Mouse (Mus musculus) megakaryocyte, embryonic 14.5 days (primary cell): ENCODE measurements around the gene 2410004B18Rik. TPM values are rescaled to one million over a fixed set of nuclear protein-coding genes. Genes with fewer than 3 reads are reported as not detected.

Source experiments
- H3K27me3 ChIP-seq: replicated peaks from 2 replicates; pipeline ENCODE3; 2012; ENCODE audit warnings: inconsistent platforms
- H3K36me3 ChIP-seq: replicated peaks from 2 replicates; pipeline ENCODE3; 2012; ENCODE audit warnings: low read length, inconsistent platforms, mixed read lengths
- H3K4me1 ChIP-seq: 2 replicates; pipeline ENCODE4 v1.6.1; 2012; ENCODE audit warnings: inconsistent platforms
- H3K4me3 ChIP-seq: replicated peaks from 2 replicates; pipeline ENCODE3; 2012; ENCODE audit warnings: moderate library complexity, mild to moderate bottlenecking, inconsistent platforms
- H3K9me3 ChIP-seq: 2 replicates; pipeline ENCODE4 v1.6.1; 2012; ENCODE audit warnings: inconsistent platforms
- FLI1 ChIP-seq: IDR thresholded peaks from 2 replicates; pipeline ENCODE4 v1.6.1; 2012; ENCODE audit warnings: low read length, inconsistent platforms, mixed read lengths
- GATA1 ChIP-seq: IDR thresholded peaks from 3 replicates; pipeline ENCODE4 v1.6.1; 2012; ENCODE audit warnings: mixed read lengths, low read length, inconsistent platforms, borderline replicate concordance
- polyA plus RNA-seq: library from polyadenylated mRNA; stranded (reverse); fragments of >175 nt; gene quantifications from 2 replicates; pipeline ENCODE4 v1.2.3, GENCODE M21; 2012; ENCODE audit warnings: low replicate concordance; ENCODE audit not compliant: insufficient read depth

The 2410004B18Rik gene
- polyA plus RNA-seq, 1 experiment = 30.4 TPM

- H3K36me3 ChIP-seq = peaks cover 33% of the 10 kb centered on the region
- peak overlapping the region; percentile 21 for H3K4me3 ChIP-seq
- TF ChIP-seq FLI1 (no peak), GATA1 (no peak)
- H3K27me3 ChIP-seq = no peaks in the 10 kb centered on the region
- peaks cover 59% of the 10 kb centered on the region for H3K4me1 ChIP-seq
- H3K9me3 ChIP-seq = no peaks in the 10 kb centered on the region
Measured at GRCm38 (mm10) chr3:145946654-145947053, 8.8 kb downstream of the 2410004B18Rik start.

- Histone ChIP-seq H3K4me1 (peaks cover 56% of the 10 kb centered on the region), H3K27me3 (no peaks in the 10 kb centered on the region), H3K4me3 (no peak overlapping the region), H3K9me3 (no peaks in the 10 kb centered on the region), H3K36me3 (peaks cover 28% of the 10 kb centered on the region)
- no peak for TF ChIP-seq GATA1
- TF ChIP-seq FLI1 = no peak
Measured at GRCm38 (mm10) chr3:145947539-145948204, 9.9 kb downstream of the 2410004B18Rik start.

- Histone ChIP-seq H3K36me3 (peaks cover 3% of the 10 kb centered on the region), H3K9me3 (no peaks in the 10 kb centered on the region), H3K27me3 (no peaks in the 10 kb centered on the region), H3K4me3 (peak overlapping the region; percentile 87), H3K4me1 (peaks cover 65% of the 10 kb centered on the region)
- TF ChIP-seq GATA1 (no peak), FLI1 (no peak)
Measured at GRCm38 (mm10) chr3:145950034-145950814, 12.4 kb downstream of the 2410004B18Rik start.

GRCm38 (mm10) chr3:145950815-145951130 is 13.0 kb downstream of the 2410004B18Rik start:
- peaks cover 62% of the 10 kb centered on the region for H3K4me1 ChIP-seq
- H3K27me3 ChIP-seq = no peaks in the 10 kb centered on the region
- peak overlapping the region; percentile 59 for H3K4me3 ChIP-seq
- TF ChIP-seq GATA1 (no peak), FLI1 (no peak)
- no peaks in the 10 kb centered on the region for H3K36me3 ChIP-seq
- H3K9me3 ChIP-seq = no peaks in the 10 kb centered on the region

GRCm38 (mm10) chr3:145951287-145952165 is 13.7 kb downstream of the 2410004B18Rik start:
- no peaks in the 10 kb centered on the region; the same call in 1 of the 2 replicates for H3K9me3 ChIP-seq
- no peaks in the 10 kb centered on the region for H3K27me3 ChIP-seq
- H3K36me3 ChIP-seq = no peaks in the 10 kb centered on the region
- no peak overlapping the region for H3K4me3 ChIP-seq
- TF ChIP-seq GATA1 = no peak
- TF ChIP-seq FLI1 = no peak
- peaks cover 55% of the 10 kb centered on the region for H3K4me1 ChIP-seq

- no peak overlapping the region for H3K4me3 ChIP-seq
- no peaks in the 10 kb centered on the region for H3K36me3 ChIP-seq
- peaks cover 41% of the 10 kb centered on the region for H3K4me1 ChIP-seq
- no peaks in the 10 kb centered on the region for H3K27me3 ChIP-seq
- peaks cover 4% of the 10 kb centered on the region; the same call in 1 of the 2 replicates for H3K9me3 ChIP-seq
- TF ChIP-seq GATA1 (no peak), FLI1 (no peak)
Measured at GRCm38 (mm10) chr3:145952945-145953344, 15.1 kb downstream of the 2410004B18Rik start.

- Histone ChIP-seq H3K4me1 (peaks cover 43% of the 10 kb centered on the region), H3K4me3 (no peak overlapping the region), H3K36me3 (no peaks in the 10 kb centered on the region), H3K9me3 (peaks cover 6% of the 10 kb centered on the region; the same call in 1 of the 2 replicates), H3K27me3 (no peaks in the 10 kb centered on the region)
- TF ChIP-seq GATA1 (no peak), FLI1 (no peak)
Measured at GRCm38 (mm10) chr3:145953411-145953810, 15.6 kb downstream of the 2410004B18Rik start.

- Histone ChIP-seq H3K27me3 (peaks cover 14% of the 10 kb centered on the region), H3K9me3 (peaks cover 8% of the 10 kb centered on the region; the same call in 1 of the 2 replicates), H3K4me3 (no peak overlapping the region), H3K36me3 (no peaks in the 10 kb centered on the region), H3K4me1 (peaks cover 31% of the 10 kb centered on the region)
- TF ChIP-seq FLI1 = no peak
- TF ChIP-seq GATA1 = no peak
Measured at GRCm38 (mm10) chr3:145959824-145960223, 22.0 kb downstream of the 2410004B18Rik start.

- Histone ChIP-seq H3K36me3 (no peaks in the 10 kb centered on the region), H3K27me3 (peaks cover 14% of the 10 kb centered on the region), H3K4me3 (no peak overlapping the region), H3K9me3 (peaks cover 4% of the 10 kb centered on the region; the same call in 1 of the 2 replicates), H3K4me1 (peaks cover 38% of the 10 kb centered on the region)
- TF ChIP-seq GATA1 (no peak), FLI1 (no peak)
Measured at GRCm38 (mm10) chr3:145962411-145962810, 24.6 kb downstream of the 2410004B18Rik start.
